Mouse (Mus musculus) intestine, embryonic 16.5 days (tissue): ENCODE results near the gene Nfam1. TPM values are rescaled to one million over a fixed set of nuclear protein-coding genes. Genes with fewer than 3 reads are reported as not detected.

Source experiments
- ATAC-seq: fragments of 200-750 bp; cut with Nextera tagmentation; 2 replicates; pipeline ENCODE4 v1.8.0; 2017; ENCODE audit warnings: moderate TSS enrichment, moderate library complexity
- H3K27ac ChIP-seq: fragments of 300-500 bp; sonication (generic); 2 replicates; pipeline ENCODE4 v1.5.1; 2014; ENCODE audit warnings: mild to moderate bottlenecking, low read length
- H3K27me3 ChIP-seq: fragments of 300-500 bp; sonication (generic); replicated peaks from 2 replicates; pipeline ENCODE4 v1.6.1; 2014; ENCODE audit warnings: low read length, control low read depth, mixed read lengths; ENCODE audit not compliant: control insufficient read depth, insufficient read depth
- H3K36me3 ChIP-seq: fragments of 300-500 bp; sonication (generic); 2 replicates; pipeline ENCODE4 v1.6.1; 2014; ENCODE audit warnings: low read length, control low read depth; ENCODE audit not compliant: control insufficient read depth, insufficient read depth
- H3K4me1 ChIP-seq: fragments of 300-500 bp; sonication (generic); 2 replicates; pipeline ENCODE4 v1.6.1; 2014; ENCODE audit warnings: low read length, control low read depth, mixed read lengths; ENCODE audit not compliant: control insufficient read depth, insufficient read depth
- H3K4me2 ChIP-seq: fragments of 300-500 bp; sonication (generic); 2 replicates; pipeline ENCODE4 v1.6.1; 2014; ENCODE audit warnings: low read depth, low read length, control low read depth
- H3K4me3 ChIP-seq: fragments of 300-500 bp; sonication (generic); 2 replicates; pipeline ENCODE4 v1.5.1; 2014; ENCODE audit warnings: mild to moderate bottlenecking, low read length
- H3K9ac ChIP-seq: fragments of 300-500 bp; sonication (generic); 2 replicates; pipeline ENCODE4 v1.6.1; 2014; ENCODE audit warnings: low read depth, low read length
- H3K9me3 ChIP-seq: fragments of 300-500 bp; sonication (generic); 2 replicates; pipeline ENCODE4 v1.6.1; 2016; ENCODE audit warnings: low read length, control low read depth; ENCODE audit not compliant: control insufficient read depth
- WGBS: fragments of 180-500 bp; shearing (Covaris S2); extraction: QIAGEN DNeasy Blood & Tissue Kit; methylation state at CpG from one replicate; pipeline ENCODE4 v1.1.7; 2014; 5-methylcytosine and 5-hydroxymethylcytosine counted together
- polyA plus RNA-seq: library from polyadenylated mRNA; unstranded; fragments of >200 nt; fragmentation: Nextera tagmentation; extraction: Ambion mirVana; gene quantifications from 2 replicates; pipeline ENCODE4 v1.2.1, GENCODE M21; 2015

The Nfam1 gene
- polyA plus RNA-seq, 1 experiment from 2014 or later: 3.6 TPM

GRCm38 (mm10) chr15:83007346-83007920 is 25.7 kb downstream of the Nfam1 start:
- peaks cover 22% of the 10 kb centered on the region for H3K4me1 ChIP-seq
- no peaks in the 10 kb centered on the region for H3K27me3 ChIP-seq
- 28% methylated on average over 15 of the region's 15 CpGs for WGBS
- no peak overlapping the region for H3K4me3 ChIP-seq
- H3K9ac ChIP-seq: no peak overlapping the region
- ATAC-seq: 0 out of 2 replicates have a peak, but pooled peaks have one; percentile 19
- H3K4me2 ChIP-seq: no peak overlapping the region
- H3K36me3 ChIP-seq: no peaks in the 10 kb centered on the region
- no peaks in the 10 kb centered on the region for H3K9me3 ChIP-seq
- H3K27ac ChIP-seq: no peak overlapping the region

GRCm38 (mm10) chr15:83002665-83003548 is 30.2 kb downstream of the Nfam1 start:
- WGBS: 46% methylated on average over 12 of the region's 12 CpGs
- Histone ChIP-seq H3K4me1 (peaks cover 6% of the 10 kb centered on the region; the same call in 1 of the 2 replicates), H3K9me3 (no peaks in the 10 kb centered on the region), H3K9ac (no peak overlapping the region), H3K36me3 (no peaks in the 10 kb centered on the region), H3K4me2 (no peak overlapping the region), H3K27me3 (0 out of 2 replicates have a peak, but pooled peaks cover 3% of the 10 kb centered on the region), H3K27ac (no peak overlapping the region), H3K4me3 (no peak overlapping the region)
- ATAC-seq: no peak

GRCm38 (mm10) chr15:82998811-82999221 is 34.3 kb downstream of the Nfam1 start:
- Histone ChIP-seq H3K9ac (no peak overlapping the region), H3K9me3 (no peaks in the 10 kb centered on the region), H3K36me3 (no peaks in the 10 kb centered on the region), H3K27me3 (0 out of 2 replicates have a peak, but pooled peaks cover 5% of the 10 kb centered on the region), H3K4me3 (no peak overlapping the region), H3K27ac (no peak overlapping the region), H3K4me1 (peaks cover 15% of the 10 kb centered on the region; the same call in 1 of the 2 replicates), H3K4me2 (no peak overlapping the region)
- 80% methylated on average over 6 of the region's 6 CpGs for WGBS
- no peak for ATAC-seq

DNA sequence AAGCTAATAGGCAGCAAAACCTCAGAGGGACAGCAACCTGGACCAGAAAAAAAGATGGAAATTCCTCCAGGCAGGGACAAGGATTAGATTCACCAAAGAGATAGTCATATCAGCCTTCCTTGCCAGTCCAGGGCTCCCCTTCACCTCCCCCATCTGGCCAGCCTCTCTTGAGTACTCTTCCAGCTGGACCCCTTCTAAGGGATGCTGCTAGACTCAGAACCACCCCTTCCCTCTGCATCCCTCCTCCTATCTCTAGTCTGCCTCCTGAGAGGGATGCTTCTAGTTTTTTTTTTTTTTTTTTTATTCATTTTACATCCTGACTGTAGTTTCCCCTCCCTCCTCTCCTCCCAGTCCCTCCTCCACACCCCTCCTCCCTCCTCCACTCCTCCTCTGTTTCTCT is 36.7 kb downstream of the Nfam1 start:
- H3K9me3 ChIP-seq: no peaks in the 10 kb centered on the region
- H3K36me3 ChIP-seq: no peaks in the 10 kb centered on the region
- peaks cover 15% of the 10 kb centered on the region; the same call in 1 of the 2 replicates for H3K4me1 ChIP-seq
- no peak overlapping the region for H3K4me3 ChIP-seq
- H3K9ac ChIP-seq: no peak overlapping the region
- ATAC-seq: no peak
- no peak overlapping the region for H3K4me2 ChIP-seq
- H3K27me3 ChIP-seq: 0 out of 2 replicates have a peak, but pooled peaks cover 5% of the 10 kb centered on the region
- H3K27ac ChIP-seq: no peak overlapping the region

GRCm38 (mm10) chr15:82995239-82995638 is 37.9 kb downstream of the Nfam1 start:
- no peak for ATAC-seq
- 0 out of 2 replicates have a peak, but pooled peaks cover 5% of the 10 kb centered on the region for H3K27me3 ChIP-seq
- peaks cover 15% of the 10 kb centered on the region; the same call in 1 of the 2 replicates for H3K4me1 ChIP-seq
- WGBS: 50% methylated on average over 7 of the region's 7 CpGs
- H3K4me3 ChIP-seq: no peak overlapping the region
- H3K4me2 ChIP-seq: no peak overlapping the region
- H3K9me3 ChIP-seq: no peaks in the 10 kb centered on the region
- H3K36me3 ChIP-seq: no peaks in the 10 kb centered on the region
- no peak overlapping the region for H3K9ac ChIP-seq
- no peak overlapping the region for H3K27ac ChIP-seq

- Histone ChIP-seq H3K4me1 (peaks cover 22% of the 10 kb centered on the region), H3K27me3 (peaks cover 2% of the 10 kb centered on the region; the same call in 1 of the 2 replicates), H3K9me3 (no peaks in the 10 kb centered on the region), H3K9ac (no peak overlapping the region), H3K4me3 (no peak overlapping the region), H3K36me3 (no peaks in the 10 kb centered on the region), H3K4me2 (no peak overlapping the region), H3K27ac (no peak overlapping the region)
- WGBS: 61% methylated on average over 9 of the region's 9 CpGs
- no peak for ATAC-seq
These were observed 40.2 kb downstream of the Nfam1 start for GRCm38 (mm10) chr15:82992911-82993310.

GRCm38 (mm10) chr15:82992079-82992783 is 40.9 kb downstream of the Nfam1 start:
- Histone ChIP-seq H3K9me3 (no peaks in the 10 kb centered on the region), H3K9ac (no peak overlapping the region), H3K27ac (no peak overlapping the region), H3K27me3 (peaks cover 2% of the 10 kb centered on the region; the same call in 1 of the 2 replicates), H3K4me3 (no peak overlapping the region), H3K36me3 (no peaks in the 10 kb centered on the region), H3K4me1 (peaks cover 22% of the 10 kb centered on the region), H3K4me2 (no peak overlapping the region)
- no peak for ATAC-seq
- WGBS: 77% methylated on average over 13 of the region's 13 CpGs

DNA sequence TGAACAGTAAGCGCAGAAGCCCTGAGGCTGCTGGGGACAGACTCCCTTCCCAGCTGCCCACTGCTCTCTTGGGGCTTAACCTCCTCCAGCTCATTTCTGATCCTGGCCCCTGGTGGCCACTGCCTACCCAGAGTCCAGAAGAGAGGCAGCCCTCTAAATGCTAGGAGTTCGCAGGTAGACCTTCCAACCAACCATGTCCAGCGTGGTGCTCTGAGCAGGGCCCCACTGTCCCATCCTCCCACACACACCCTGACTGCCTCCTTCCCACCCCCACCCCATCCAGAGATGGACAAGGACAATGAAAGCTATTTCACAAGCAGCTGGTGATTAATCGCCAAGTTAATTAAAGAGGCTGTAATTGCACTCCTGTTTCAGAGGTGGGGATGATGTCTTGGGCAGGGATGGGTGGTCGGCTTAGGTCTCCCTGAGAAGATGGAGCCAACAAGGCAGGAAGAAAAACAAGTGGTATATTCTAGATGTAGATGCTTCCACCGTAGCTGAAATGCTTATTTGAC is 43.9 kb downstream of the Nfam1 start:
- Histone ChIP-seq H3K4me3 (no peak overlapping the region), H3K4me2 (no peak overlapping the region), H3K9me3 (no peaks in the 10 kb centered on the region), H3K27ac (no peak overlapping the region), H3K27me3 (peaks cover 2% of the 10 kb centered on the region; the same call in 1 of the 2 replicates), H3K9ac (no peak overlapping the region), H3K4me1 (peaks cover 11% of the 10 kb centered on the region), H3K36me3 (no peaks in the 10 kb centered on the region)
- 74% methylated on average over 6 of the region's 6 CpGs for WGBS
- no peak for ATAC-seq

- Histone ChIP-seq H3K4me1 (peaks cover 26% of the 10 kb centered on the region), H3K9ac (peak within 1 kb of the TSS; percentile 59), H3K27me3 (peaks cover 2% of the 10 kb centered on the region; the same call in 1 of the 2 replicates), H3K4me3 (peak within 1 kb of the TSS; percentile 52), H3K4me2 (peak within 1 kb of the TSS; percentile 98), H3K36me3 (no peaks in the 10 kb centered on the region), H3K27ac (no peak within 1 kb of the TSS), H3K9me3 (no peaks in the 10 kb centered on the region)
- ATAC-seq: peak; percentile 93
- whole genome bisulfite sequencing: under 1% methylated on average over 20 of the region's 20 CpGs
These were observed 45.4 kb downstream of the Nfam1 start, which contains the start of gene Tcf20 for GRCm38 (mm10) chr15:82987732-82988112. TSS of gene Tcf20 (minus strand) at chr15:82987872.
